Mouse (Mus musculus) neural tube, embryonic 14.5 days (tissue): ENCODE measurements around the gene Creb3l2. TPM values are rescaled to one million over a fixed set of nuclear protein-coding genes. Genes with fewer than 3 reads are reported as not detected.
"Not testable (repeated sequence)": the region's sequence is repeated elsewhere in the genome, so short reads cannot be mapped to it uniquely, and the experiment has no call there.

Experiments used
- ATAC-seq: fragments of 200-750 bp; cut with Nextera tagmentation; 2 replicates; pipeline ENCODE4 v1.8.0; 2017; ENCODE audit warnings: low read depth, mild to moderate bottlenecking, moderate TSS enrichment, moderate library complexity
- H3K27ac ChIP-seq: fragments of 300-500 bp; sonication (generic); 2 replicates; pipeline ENCODE4 v1.5.1; 2014; ENCODE audit warnings: low read depth, mild to moderate bottlenecking, control low read depth, low read length, moderate library complexity, mixed read lengths
- H3K27me3 ChIP-seq: fragments of 300-500 bp; sonication (generic); 2 replicates; pipeline ENCODE4 v1.6.1; 2014; ENCODE audit warnings: low read length; ENCODE audit not compliant: control insufficient read depth, insufficient read depth
- H3K36me3 ChIP-seq: fragments of 300-500 bp; sonication (generic); 2 replicates; pipeline ENCODE4 v1.6.1; 2014; ENCODE audit warnings: low read length, mixed read lengths; ENCODE audit not compliant: control insufficient read depth, insufficient read depth
- H3K4me1 ChIP-seq: fragments of 300-500 bp; sonication (generic); 2 replicates; pipeline ENCODE4 v1.6.1; 2014; ENCODE audit warnings: low read length; ENCODE audit not compliant: control insufficient read depth, insufficient read depth
- H3K4me2 ChIP-seq: fragments of 300-500 bp; sonication (generic); 2 replicates; pipeline ENCODE4 v1.6.1; 2014; ENCODE audit warnings: mild to moderate bottlenecking, low read depth, low read length, control low read depth
- H3K4me3 ChIP-seq: fragments of 300-500 bp; sonication (generic); 2 replicates; pipeline ENCODE4 v1.5.1; 2014; ENCODE audit warnings: low read depth, low read length, control low read depth, mixed read lengths
- H3K9ac ChIP-seq: fragments of 300-500 bp; sonication (generic); replicated peaks from 2 replicates; pipeline ENCODE4 v1.6.1; 2014; ENCODE audit warnings: low read depth, mild to moderate bottlenecking, control low read depth, low read length, mixed read lengths
- H3K9me3 ChIP-seq: fragments of 300-500 bp; sonication (generic); 2 replicates; pipeline ENCODE4 v1.6.1; 2016; ENCODE audit warnings: low read length; ENCODE audit not compliant: control insufficient read depth
- WGBS: fragments of 180-500 bp; shearing (Covaris S2); extraction: QIAGEN DNeasy Blood & Tissue Kit; methylation state at CpG from one replicate; pipeline ENCODE4 v1.1.7; 2014; 5-methylcytosine and 5-hydroxymethylcytosine counted together
- polyA plus RNA-seq: library from polyadenylated mRNA; unstranded; fragments of >200 nt; fragmentation: Nextera tagmentation; extraction: Ambion mirVana; gene quantifications from 2 replicates; pipeline ENCODE4 v1.2.1, GENCODE M21; 2014

Creb3l2 gene
- polyA plus RNA-seq, 1 experiment from 2014 or later, result 2.3 TPM

- ATAC-seq, result no peak
- no peaks in the 10 kb centered on the region for H3K27me3 ChIP-seq
- no peaks in the 10 kb centered on the region for H3K36me3 ChIP-seq
- H3K27ac ChIP-seq, result no peak overlapping the region
- WGBS, result 62% methylated on average over 5 of the region's 5 CpGs
- no peaks in the 10 kb centered on the region for H3K4me1 ChIP-seq
- no peak overlapping the region for H3K9ac ChIP-seq
- no peak overlapping the region for H3K4me3 ChIP-seq
- H3K4me2 ChIP-seq, result no peak overlapping the region
- no peaks in the 10 kb centered on the region for H3K9me3 ChIP-seq
Observed at GRCm38 (mm10) chr6:37465847-37466246, 23.9 kb upstream of the Creb3l2 start.

GRCm38 (mm10) chr6:37465356-37465755 lies 23.4 kb upstream of the Creb3l2 start:
- no peak overlapping the region for H3K4me2 ChIP-seq
- H3K27me3 ChIP-seq, result no peaks in the 10 kb centered on the region
- no peak overlapping the region for H3K4me3 ChIP-seq
- no peak for ATAC-seq
- no peaks in the 10 kb centered on the region for H3K36me3 ChIP-seq
- H3K9ac ChIP-seq, result no peak overlapping the region
- H3K4me1 ChIP-seq, result no peaks in the 10 kb centered on the region
- H3K27ac ChIP-seq, result no peak overlapping the region
- H3K9me3 ChIP-seq, result no peaks in the 10 kb centered on the region

GRCm38 (mm10) chr6:37464585-37464984 lies 22.6 kb upstream of the Creb3l2 start:
- H3K9me3 ChIP-seq, result no peaks in the 10 kb centered on the region
- H3K9ac ChIP-seq, result no peak overlapping the region
- peak overlapping the region; percentile 31 for H3K4me3 ChIP-seq
- H3K36me3 ChIP-seq, result no peaks in the 10 kb centered on the region
- H3K27me3 ChIP-seq, result no peaks in the 10 kb centered on the region
- 10% methylated on average over 5 of the region's 5 CpGs for WGBS
- peak; percentile 66 for ATAC-seq
- H3K4me1 ChIP-seq, result no peaks in the 10 kb centered on the region
- H3K27ac ChIP-seq, result no peak overlapping the region
- H3K4me2 ChIP-seq, result peak overlapping the region; percentile 52

GRCm38 (mm10) chr6:37463517-37464482 lies 21.9 kb upstream of the Creb3l2 start:
- not testable (repeated sequence) for H3K9ac ChIP-seq, H3K36me3 ChIP-seq, H3K4me1 ChIP-seq, H3K9me3 ChIP-seq, H3K27ac ChIP-seq, H3K27me3 ChIP-seq
- ATAC-seq, result peak; percentile 99
- Histone ChIP-seq H3K4me2 (peak overlapping the region; percentile 52; the same call in 1 of the 2 replicates), H3K4me3 (peak overlapping the region; percentile 31)
- 0% methylated on average over 6 of the region's 25 CpGs for WGBS

- Histone ChIP-seq H3K9me3 (no peaks in the 10 kb centered on the region), H3K9ac (no peak overlapping the region), H3K4me3 (no peak overlapping the region), H3K27ac (no peak overlapping the region), H3K4me1 (no peaks in the 10 kb centered on the region), H3K4me2 (no peak overlapping the region), H3K36me3 (no peaks in the 10 kb centered on the region), H3K27me3 (no peaks in the 10 kb centered on the region)
- 91% methylated on average over 6 of the region's 6 CpGs for WGBS
- ATAC-seq, result no peak
Observed at GRCm38 (mm10) chr6:37460681-37461080, 18.7 kb upstream of the Creb3l2 start.

- ATAC-seq, H3K27ac ChIP-seq, H3K4me1 ChIP-seq, H3K27me3 ChIP-seq, H3K9me3 ChIP-seq, H3K9ac ChIP-seq, H3K36me3 ChIP-seq, H3K4me3 ChIP-seq, H3K4me2 ChIP-seq: not testable (repeated sequence)
- 42% methylated on average over 9 of the region's 9 CpGs for WGBS
Observed at GRCm38 (mm10) chr6:37459656-37460055, 17.7 kb upstream of the Creb3l2 start.

GRCm38 (mm10) chr6:37457990-37458655 lies 16.2 kb upstream of the Creb3l2 start:
- H3K4me2 ChIP-seq, result no peak overlapping the region
- no peaks in the 10 kb centered on the region for H3K36me3 ChIP-seq
- H3K4me1 ChIP-seq, result no peaks in the 10 kb centered on the region
- no peaks in the 10 kb centered on the region for H3K27me3 ChIP-seq
- H3K9me3 ChIP-seq, result no peaks in the 10 kb centered on the region
- H3K27ac ChIP-seq, result no peak overlapping the region
- ATAC-seq, result no peak
- H3K4me3 ChIP-seq, result no peak overlapping the region
- no peak overlapping the region for H3K9ac ChIP-seq
- 46% methylated on average over 10 of the region's 10 CpGs for WGBS

GRCm38 (mm10) chr6:37455540-37455939 lies 13.6 kb upstream of the Creb3l2 start:
- H3K36me3 ChIP-seq, result no peaks in the 10 kb centered on the region
- H3K4me3 ChIP-seq, result no peak overlapping the region
- H3K4me2 ChIP-seq, result no peak overlapping the region
- 74% methylated on average over 5 of the region's 5 CpGs for WGBS
- no peak for ATAC-seq
- no peak overlapping the region for H3K9ac ChIP-seq
- no peaks in the 10 kb centered on the region for H3K4me1 ChIP-seq
- no peak overlapping the region for H3K27ac ChIP-seq
- H3K9me3 ChIP-seq, result no peaks in the 10 kb centered on the region
- no peaks in the 10 kb centered on the region for H3K27me3 ChIP-seq

GRCm38 (mm10) chr6:37453047-37453446 lies 11.1 kb upstream of the Creb3l2 start:
- no peak overlapping the region for H3K27ac ChIP-seq
- ATAC-seq, result no peak
- H3K27me3 ChIP-seq, result no peaks in the 10 kb centered on the region
- H3K36me3 ChIP-seq, result no peaks in the 10 kb centered on the region
- H3K9me3 ChIP-seq, result no peaks in the 10 kb centered on the region
- no peak overlapping the region for H3K4me3 ChIP-seq
- WGBS, result 85% methylated on average over 4 of the region's 4 CpGs
- no peaks in the 10 kb centered on the region for H3K4me1 ChIP-seq
- H3K4me2 ChIP-seq, result no peak overlapping the region
- no peak overlapping the region for H3K9ac ChIP-seq
